Mouse (Mus musculus): ENCODE measurements around the gene Dync2li1.

Gene Dync2li1

GRCm38 (mm10) chr17:84626276-84626856 lies at the start of gene Dync2li1:
Dync2li1 (plus strand) TSS chr17:84626496.
- DNase-seq (ENCODE audit: low spot score), result peak; percentile 48

DNA sequence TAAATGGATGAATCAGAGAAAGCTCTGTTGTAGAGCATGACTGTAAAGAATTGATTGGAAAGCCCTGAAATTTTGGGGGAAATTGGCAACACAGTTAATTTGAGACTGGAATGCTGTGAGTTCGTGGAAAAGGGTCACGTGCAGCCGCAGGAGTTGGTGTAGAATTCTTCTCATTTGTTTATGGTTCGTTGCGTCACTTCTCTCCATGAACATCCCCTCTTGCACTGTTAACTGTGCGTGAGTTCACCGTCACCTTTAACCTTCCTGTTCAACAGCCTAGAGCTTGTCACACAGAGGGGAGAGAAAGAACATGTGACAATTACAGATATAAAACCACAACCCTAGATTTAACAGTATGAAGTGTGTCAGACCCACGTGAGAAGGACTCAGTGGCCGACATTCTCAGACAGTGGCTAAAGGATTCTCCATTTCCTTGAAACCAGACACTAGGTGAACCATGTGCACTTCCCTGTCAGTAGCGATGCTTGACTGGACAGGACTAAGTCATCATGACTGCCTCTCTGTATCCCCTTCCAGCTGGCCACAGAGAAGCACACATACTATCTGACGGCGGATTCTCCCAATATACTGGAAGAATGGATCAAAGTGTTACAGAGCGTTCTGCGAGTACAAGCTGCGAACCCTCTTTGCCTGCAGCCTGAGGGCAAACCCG lies 49.5 kb upstream of the Dync2li1 start:
- DNase-seq (ENCODE audit: low spot score), result no peak

DNA sequence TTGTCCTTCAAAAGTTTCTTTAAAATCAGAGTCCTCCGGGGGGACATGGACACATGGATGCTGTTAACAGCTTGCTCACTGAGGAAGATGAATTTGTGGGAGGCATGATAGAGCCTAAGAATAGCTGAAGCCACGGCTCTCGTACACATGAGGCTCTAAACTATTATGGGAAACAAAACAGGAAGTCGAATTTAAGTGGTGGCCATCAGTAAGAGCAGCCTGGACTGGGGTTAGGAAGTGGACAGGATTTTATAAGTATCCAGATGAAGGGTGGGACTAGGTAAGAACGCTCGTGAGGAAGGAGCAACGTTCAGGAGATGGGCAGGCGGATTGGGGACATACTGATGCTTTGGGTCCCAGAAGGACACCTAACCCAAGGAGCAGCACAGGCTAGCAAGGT lies 47.0 kb upstream of the Dync2li1 start:
- no peak for DNase-seq (ENCODE audit: low spot score)

- DNase-seq (ENCODE audit: low spot score), result no peak
Measured at GRCm38 (mm10) chr17:84579817-84580216, 46.5 kb upstream of the Dync2li1 start.

- no peak for DNase-seq (ENCODE audit: low spot score)
Measured at GRCm38 (mm10) chr17:84580821-84581220, 45.5 kb upstream of the Dync2li1 start.

GRCm38 (mm10) chr17:84581740-84582414 lies 44.4 kb upstream of the Dync2li1 start:
- no peak for DNase-seq (ENCODE audit: low spot score)

GRCm38 (mm10) chr17:84584107-84584506 lies 42.2 kb upstream of the Dync2li1 start:
- no peak for DNase-seq (ENCODE audit: low spot score)

DNA sequence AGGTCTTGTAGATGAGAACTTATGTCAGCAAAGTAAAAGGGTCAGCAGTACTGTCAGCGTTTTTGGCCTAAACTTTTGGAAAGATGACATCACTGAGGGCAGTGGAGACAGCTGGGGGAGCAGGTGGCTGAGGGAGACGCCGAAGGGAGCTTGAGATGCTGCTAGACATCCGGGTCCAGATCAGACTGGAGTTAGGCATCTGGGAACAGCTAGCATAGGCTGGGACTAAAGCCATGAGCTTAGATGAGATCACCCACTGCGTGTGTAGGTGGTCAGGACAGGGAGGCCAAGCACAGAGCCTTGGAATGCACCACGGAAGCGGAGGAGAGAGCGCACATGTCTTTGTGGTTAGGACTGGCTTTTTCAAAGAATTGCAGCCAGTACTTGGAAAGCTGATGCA lies 41.2 kb upstream of the Dync2li1 start:
- no peak for DNase-seq (ENCODE audit: low spot score)

- DNase-seq (ENCODE audit: low spot score), result no peak
Measured at GRCm38 (mm10) chr17:84590065-84590464, 36.2 kb upstream of the Dync2li1 start.

DNA sequence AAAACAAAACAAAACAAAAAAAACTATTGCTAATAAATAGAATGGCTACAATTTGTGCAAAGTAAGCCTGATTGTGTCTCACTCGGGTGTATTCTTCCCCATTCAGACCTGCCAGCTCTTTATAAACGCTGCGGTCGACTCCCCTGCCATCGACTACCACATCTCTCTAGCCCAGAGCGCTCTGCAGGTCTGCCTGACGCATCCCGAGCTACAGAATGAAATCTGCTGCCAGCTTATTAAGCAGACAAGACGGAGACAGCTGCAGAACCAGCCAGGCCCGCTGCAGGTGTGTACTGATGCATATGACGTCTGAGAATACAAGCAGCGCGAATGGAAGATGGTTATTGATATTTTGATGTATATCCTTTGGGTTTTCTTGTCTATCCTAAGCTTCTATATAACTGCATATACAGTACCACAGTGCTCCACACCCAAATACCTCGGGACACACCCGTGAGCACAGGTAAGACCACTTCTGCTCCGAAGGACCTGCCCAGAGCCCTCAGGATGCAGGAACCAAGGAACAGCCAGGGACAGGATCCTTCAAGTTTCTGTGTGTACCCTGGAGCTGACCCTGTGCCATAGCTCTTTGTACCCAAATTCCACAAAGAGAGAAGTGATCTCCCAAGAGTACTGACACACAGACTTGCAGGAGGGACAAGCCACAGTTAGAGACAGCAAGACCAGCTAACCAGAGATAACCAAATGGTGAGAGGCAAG lies 34.7 kb upstream of the Dync2li1 start:
- DNase-seq (ENCODE audit: low spot score), result no peak

DNA sequence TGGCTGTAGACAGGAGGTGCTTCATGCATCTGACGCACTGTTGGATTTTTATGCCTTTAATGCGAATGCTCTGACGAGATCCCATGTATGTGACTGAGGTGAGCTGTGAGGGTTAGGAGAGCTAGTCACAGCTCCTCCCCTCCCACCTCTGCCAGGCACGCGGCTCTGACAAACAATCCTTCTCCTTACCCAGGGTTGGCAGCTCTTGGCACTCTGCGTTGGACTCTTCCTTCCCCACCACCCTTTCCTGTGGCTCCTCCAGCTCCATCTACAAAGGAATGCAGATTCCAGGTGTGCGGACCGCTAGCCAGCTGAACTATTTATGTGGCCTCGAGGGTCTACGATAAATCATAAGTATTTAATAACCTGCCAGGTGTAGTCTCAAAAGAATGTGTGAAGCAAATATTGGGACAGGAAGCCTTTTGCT lies 30.3 kb upstream of the Dync2li1 start:
- no peak for DNase-seq (ENCODE audit: low spot score)

DNA sequence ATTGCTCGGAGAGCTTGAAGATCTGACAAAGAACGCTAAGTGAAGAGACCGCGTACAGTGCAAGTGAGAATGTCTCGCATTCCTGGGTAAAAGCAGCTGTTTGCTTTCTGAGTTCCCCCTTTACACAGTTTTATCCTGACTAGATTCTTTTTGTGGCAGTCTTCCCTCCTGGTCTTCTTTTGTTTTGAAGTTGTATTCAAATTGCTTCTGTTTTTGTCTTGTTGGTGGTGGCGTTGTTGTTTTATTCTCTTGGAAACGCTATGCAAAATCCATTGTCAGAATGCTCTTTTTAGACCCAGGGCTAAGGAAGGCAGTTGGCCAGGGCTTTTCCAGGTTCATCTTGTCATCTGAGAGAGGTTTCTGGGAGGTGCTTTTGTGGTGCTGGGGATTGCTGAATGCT lies 29.8 kb upstream of the Dync2li1 start:
- DNase-seq (ENCODE audit: low spot score), result no peak

DNA sequence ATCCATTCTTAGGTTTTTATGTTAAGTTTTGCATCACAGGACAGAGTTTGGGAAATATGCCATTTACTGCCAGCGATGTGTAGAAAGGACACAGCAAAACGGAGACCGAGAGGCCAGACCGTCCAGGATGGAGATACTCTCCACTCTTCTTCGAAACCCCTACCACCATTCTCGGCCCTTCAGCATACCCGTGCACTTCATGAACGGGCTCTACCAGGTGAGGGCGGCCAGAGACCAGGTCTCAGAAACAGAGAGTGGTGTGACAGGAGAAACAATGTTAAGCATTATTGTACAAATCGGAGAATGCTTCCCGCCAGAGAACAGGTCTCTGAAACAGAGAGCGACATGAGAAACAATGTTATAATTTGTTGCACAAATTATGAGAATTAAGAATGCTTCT lies 28.4 kb upstream of the Dync2li1 start:
- no peak for DNase-seq (ENCODE audit: low spot score)

GRCm38 (mm10) chr17:84598928-84599327 lies 27.4 kb upstream of the Dync2li1 start:
- DNase-seq (ENCODE audit: low spot score), result no peak

- no peak for DNase-seq (ENCODE audit: low spot score)
Measured at GRCm38 (mm10) chr17:84600051-84600983, 26.0 kb upstream of the Dync2li1 start.

- no peak for DNase-seq (ENCODE audit: low spot score)
Measured at GRCm38 (mm10) chr17:84601805-84602204, 24.5 kb upstream of the Dync2li1 start.

- no peak for DNase-seq (ENCODE audit: low spot score)
Measured at GRCm38 (mm10) chr17:84603202-84603627, 23.1 kb upstream of the Dync2li1 start.

GRCm38 (mm10) chr17:84603709-84604420 lies 22.4 kb upstream of the Dync2li1 start:
- DNase-seq (ENCODE audit: low spot score), result no peak

GRCm38 (mm10) chr17:84606976-84607375 lies 19.3 kb upstream of the Dync2li1 start:
- DNase-seq (ENCODE audit: low spot score), result no peak

- no peak for DNase-seq (ENCODE audit: low spot score)
Measured at GRCm38 (mm10) chr17:84607617-84608016, 18.7 kb upstream of the Dync2li1 start.

DNA sequence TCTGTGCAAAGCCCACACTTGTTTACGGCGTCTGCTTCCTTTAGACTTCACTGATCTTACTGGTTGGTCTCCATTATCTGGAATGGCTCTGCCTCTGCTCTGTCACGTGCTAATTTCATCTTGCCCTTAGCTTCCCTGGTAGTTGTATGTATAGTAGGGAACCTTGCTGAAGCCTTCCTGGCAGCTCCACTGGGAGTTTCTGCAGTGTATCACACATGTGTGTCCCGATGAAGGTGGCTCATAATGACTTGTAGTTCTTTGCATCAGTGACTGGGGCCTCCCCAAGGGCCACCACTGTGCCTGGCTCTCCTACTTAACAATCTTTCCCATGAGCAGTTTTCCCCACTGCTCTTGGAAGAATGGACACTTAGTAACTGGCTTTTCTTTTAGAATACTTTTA lies 17.7 kb upstream of the Dync2li1 start:
- DNase-seq (ENCODE audit: low spot score), result no peak

Data from spleen, adult 12 weeks (tissue).